Mouse (Mus musculus) ES-Bruce4 (cell line): ENCODE measurements around the gene Olfr514.
"Not testable (repeated sequence)": the region's sequence is repeated elsewhere in the genome, so short reads cannot be mapped to it uniquely, and the experiment has no call there.

Experiments used
- CTCF ChIP-seq: IDR thresholded peaks from one replicate; pipeline ENCODE4 v1.8.1; 2011; ENCODE audit warnings: low read depth, low read length
- EP300 ChIP-seq: IDR thresholded peaks from 2 replicates; pipeline ENCODE4 v1.6.1; 2011; ENCODE audit warnings: low read depth, low read length; ENCODE audit not compliant: insufficient read depth
- POLR2A ChIP-seq: IDR thresholded peaks from one replicate; pipeline ENCODE4 v1.8.1; 2011; ENCODE audit warnings: low read length; ENCODE audit not compliant: insufficient read depth

- TF ChIP-seq CTCF, POLR2A, EP300: not testable (repeated sequence)
Measured at GRCm38 (mm10) chr7:108814593-108815215, 11.1 kb downstream of the Olfr514 start.
